Mouse (Mus musculus): Measurements from ENCODE around the gene Slco3a1. TPM values are rescaled to one million over a fixed set of nuclear protein-coding genes. Genes with fewer than 3 reads are reported as not detected.

The Slco3a1 gene
- total and polyA plus RNA-seq, 2 experiments from 2014 or later = 23.4 to 39.2 TPM

- Histone ChIP-seq H3K27me3 (ENCODE audit: insufficient read depth, low read length) (no peaks in the 10 kb centered on the region), H3K27ac (ENCODE audit: low read depth, low read length) (no peak overlapping the region), H3K4me1 (ENCODE audit: insufficient read depth, low read length) (peaks cover 7% of the 10 kb centered on the region; the same call in 1 of the 2 replicates), H3K36me3 (ENCODE audit: insufficient read depth, low read length) (no peaks in the 10 kb centered on the region), H3K9ac (replicated peaks; ENCODE audit: low read length, poor library complexity, severe bottlenecking) (no peak overlapping the region), H3K4me2 (ENCODE audit: low read depth, low read length, poor library complexity, severe bottlenecking) (no peak overlapping the region), H3K9me3 (ENCODE audit: low read length) (no peaks in the 10 kb centered on the region), H3K4me3 (ENCODE audit: low read depth, low read length) (no peak overlapping the region)
- no peak for DNase-seq (ENCODE audit: low spot score)
- TF ChIP-seq CTCF (IDR thresholded peaks at IDR 0.05) = no peak
- ATAC-seq (ENCODE audit: low FRiP score) = no peak
- WGBS = 87% methylated on average over 2 of the region's 2 CpGs
Measured at GRCm38 (mm10) chr7:74525586-74525985, 29.0 kb downstream of the Slco3a1 start.

- no peak overlapping the region for H3K4me2 ChIP-seq (ENCODE audit: low read depth, low read length, poor library complexity, severe bottlenecking)
- no peak overlapping the region for H3K9ac ChIP-seq (replicated peaks; ENCODE audit: low read length, poor library complexity, severe bottlenecking)
- H3K9me3 ChIP-seq (ENCODE audit: low read length) = no peaks in the 10 kb centered on the region
- no peaks in the 10 kb centered on the region for H3K36me3 ChIP-seq (ENCODE audit: insufficient read depth, low read length)
- peaks cover 7% of the 10 kb centered on the region; the same call in 1 of the 2 replicates for H3K4me1 ChIP-seq (ENCODE audit: insufficient read depth, low read length)
- H3K4me3 ChIP-seq (ENCODE audit: low read depth, low read length) = no peak overlapping the region
- H3K27ac ChIP-seq (ENCODE audit: low read depth, low read length) = no peak overlapping the region
- no peak for ATAC-seq (ENCODE audit: low FRiP score)
- 84% methylated on average over 8 of the region's 8 CpGs for WGBS
- no peak for DNase-seq (ENCODE audit: low spot score)
- no peaks in the 10 kb centered on the region for H3K27me3 ChIP-seq (ENCODE audit: insufficient read depth, low read length)
- TF ChIP-seq CTCF (IDR thresholded peaks at IDR 0.05) = no peak
Measured at GRCm38 (mm10) chr7:74524188-74524971, 30.2 kb downstream of the Slco3a1 start.

GRCm38 (mm10) chr7:74523086-74523485 is 31.5 kb downstream of the Slco3a1 start:
- Histone ChIP-seq H3K4me1 (ENCODE audit: insufficient read depth, low read length) (no peaks in the 10 kb centered on the region), H3K27me3 (ENCODE audit: insufficient read depth, low read length) (no peaks in the 10 kb centered on the region), H3K4me3 (ENCODE audit: low read depth, low read length) (no peak overlapping the region), H3K36me3 (ENCODE audit: insufficient read depth, low read length) (no peaks in the 10 kb centered on the region), H3K9me3 (ENCODE audit: low read length) (no peaks in the 10 kb centered on the region), H3K27ac (ENCODE audit: low read depth, low read length) (no peak overlapping the region), H3K4me2 (ENCODE audit: low read depth, low read length, poor library complexity, severe bottlenecking) (no peak overlapping the region), H3K9ac (replicated peaks; ENCODE audit: low read length, poor library complexity, severe bottlenecking) (no peak overlapping the region)
- DNase-seq (ENCODE audit: low spot score) (peak; percentile 23), ATAC-seq (ENCODE audit: low FRiP score) (no peak)
- TF ChIP-seq CTCF (IDR thresholded peaks at IDR 0.05) = no peak
- 54% methylated on average over 4 of the region's 4 CpGs for WGBS

- Histone ChIP-seq H3K4me3 (ENCODE audit: low read depth, low read length) (no peak overlapping the region), H3K36me3 (ENCODE audit: insufficient read depth, low read length) (no peaks in the 10 kb centered on the region), H3K27ac (ENCODE audit: low read depth, low read length) (no peak overlapping the region), H3K27me3 (ENCODE audit: insufficient read depth, low read length) (no peaks in the 10 kb centered on the region), H3K4me2 (ENCODE audit: low read depth, low read length, poor library complexity, severe bottlenecking) (no peak overlapping the region), H3K4me1 (ENCODE audit: insufficient read depth, low read length) (no peaks in the 10 kb centered on the region), H3K9ac (replicated peaks; ENCODE audit: low read length, poor library complexity, severe bottlenecking) (no peak overlapping the region), H3K9me3 (ENCODE audit: low read length) (no peaks in the 10 kb centered on the region)
- ATAC-seq (ENCODE audit: low FRiP score) (no peak), DNase-seq (ENCODE audit: low spot score) (no peak)
- WGBS = 79% methylated on average over 4 of the region's 4 CpGs
- TF ChIP-seq CTCF (IDR thresholded peaks at IDR 0.05) = no peak
Measured at GRCm38 (mm10) chr7:74522260-74522659, 32.3 kb downstream of the Slco3a1 start.

- no peak overlapping the region for H3K4me2 ChIP-seq (ENCODE audit: low read depth, low read length, poor library complexity, severe bottlenecking)
- no peaks in the 10 kb centered on the region for H3K36me3 ChIP-seq (ENCODE audit: insufficient read depth, low read length)
- DNase-seq (ENCODE audit: low spot score) = no peak
- H3K4me1 ChIP-seq (ENCODE audit: insufficient read depth, low read length) = peaks cover 7% of the 10 kb centered on the region
- no peak for ATAC-seq (ENCODE audit: low FRiP score)
- H3K27me3 ChIP-seq (ENCODE audit: insufficient read depth, low read length) = no peaks in the 10 kb centered on the region
- no peak overlapping the region for H3K9ac ChIP-seq (replicated peaks; ENCODE audit: low read length, poor library complexity, severe bottlenecking)
- TF ChIP-seq CTCF (IDR thresholded peaks at IDR 0.05) = no peak
- no peaks in the 10 kb centered on the region for H3K9me3 ChIP-seq (ENCODE audit: low read length)
- WGBS = 85% methylated on average over 6 of the region's 6 CpGs
- H3K4me3 ChIP-seq (ENCODE audit: low read depth, low read length) = no peak overlapping the region
- no peak overlapping the region for H3K27ac ChIP-seq (ENCODE audit: low read depth, low read length)
Measured at GRCm38 (mm10) chr7:74519386-74519785, 35.2 kb downstream of the Slco3a1 start.

- no peaks in the 10 kb centered on the region for H3K9me3 ChIP-seq (ENCODE audit: low read length)
- no peak for ATAC-seq (ENCODE audit: low FRiP score)
- no peak for DNase-seq (ENCODE audit: low spot score)
- WGBS = 83% methylated on average over 1 of the region's 1 CpGs
- H3K4me3 ChIP-seq (ENCODE audit: low read depth, low read length) = no peak overlapping the region
- no peaks in the 10 kb centered on the region for H3K36me3 ChIP-seq (ENCODE audit: insufficient read depth, low read length)
- no peak overlapping the region for H3K4me2 ChIP-seq (ENCODE audit: low read depth, low read length, poor library complexity, severe bottlenecking)
- H3K9ac ChIP-seq (replicated peaks; ENCODE audit: low read length, poor library complexity, severe bottlenecking) = no peak overlapping the region
- no peak overlapping the region for H3K27ac ChIP-seq (ENCODE audit: low read depth, low read length)
- no peak for TF ChIP-seq CTCF (IDR thresholded peaks at IDR 0.05)
- H3K27me3 ChIP-seq (ENCODE audit: insufficient read depth, low read length) = no peaks in the 10 kb centered on the region
- H3K4me1 ChIP-seq (ENCODE audit: insufficient read depth, low read length) = peaks cover 7% of the 10 kb centered on the region
Measured at GRCm38 (mm10) chr7:74518776-74519175, 35.8 kb downstream of the Slco3a1 start.

Measured in midbrain, postnatal 0 days (tissue).